In genomic region chr2:117017921-117018651, GRCm38 (mm10) we compare ENCODE assay signal across 9 mouse cellular contexts.
A peak's percentile ranks its signal among the peaks of the same experiment; 100 is the strongest.
DNase-seq lines count a peak whose midpoint lies in the region; ATAC-seq lines count a peak whose summit lies in the region.
"Had no signal": no experiment of that assay in that cellular context is flagged by ENCODE, and none has a peak within 500 bp of the region (broad histone marks: within the 10 kb centered on the region; RNA-seq: fewer than 3 reads in every experiment).

No protein-coding gene starts in this region.

- ATAC-seq in neural tube, embryonic 11.5 days (ENCODE audit: insufficient read depth, low FRiP score, low TSS enrichment): no peak
- ATAC-seq in neural tube, embryonic 15.5 days (ENCODE audit: low FRiP score): no peak

- peak overlapping the region; percentile 35; the same call in 1 of the 2 replicates for H3K27ac ChIP-seq in neural tube, embryonic 11.5 days (ENCODE audit: low read depth, low read length)
- no peak overlapping the region for H3K27ac ChIP-seq in neural tube, embryonic 15.5 days (replicated peaks)
- H3K27ac ChIP-seq: neural tube, embryonic 13.5 days had no signal

- no peak for DNase-seq in neural tube, embryonic 11.5 days (ENCODE audit: low spot score)
- DNase-seq in embryo, embryonic 11 days: peak; percentile 47
- DNase-seq in heart, adult 9 months (ENCODE audit: low spot score in 2 of 2): peak; percentile 81 to 85
- DNase-seq in layer of hippocampus, adult 18-20 months (ENCODE audit: low spot score in 2 of 2): peak; percentile 50 to 65
- DNase-seq in lung, postnatal 25 days (ENCODE audit: low spot score): peak; percentile 25
- DNase-seq in testis, postnatal 10 days (ENCODE audit: low spot score): peak; percentile 45
- no peak for DNase-seq in thymus, postnatal 10 days (ENCODE audit: low spot score in 2 of 2)

- H3K36me3 ChIP-seq in neural tube, embryonic 11.5 days (ENCODE audit: control insufficient read depth, insufficient read depth, low read length): no peaks in the 10 kb centered on the region
- no peaks in the 10 kb centered on the region for H3K36me3 ChIP-seq in neural tube, embryonic 15.5 days
- H3K36me3 ChIP-seq: neural tube, embryonic 13.5 days had no signal

- no peak overlapping the region for H3K4me3 ChIP-seq in neural tube, embryonic 11.5 days (ENCODE audit: low read depth, low read length)
- H3K4me3 ChIP-seq in neural tube, embryonic 15.5 days (replicated peaks): no peak overlapping the region
- H3K4me3 ChIP-seq: neural tube, embryonic 13.5 days had no signal

- no peak overlapping the region for H3K9ac ChIP-seq in neural tube, embryonic 11.5 days (ENCODE audit: low read length)
- no peak overlapping the region for H3K9ac ChIP-seq in neural tube, embryonic 15.5 days (replicated peaks)
- H3K9ac ChIP-seq: neural tube, embryonic 13.5 days had no signal

- no peaks in the 10 kb centered on the region; the same call in 1 of the 2 replicates for H3K4me1 ChIP-seq in neural tube, embryonic 11.5 days (ENCODE audit: control insufficient read depth, insufficient read depth, low read length)
- 0 out of 2 replicates have a peak, but pooled peaks cover 2% of the 10 kb centered on the region for H3K4me1 ChIP-seq in neural tube, embryonic 15.5 days

- H3K4me2 ChIP-seq in neural tube, embryonic 11.5 days (ENCODE audit: low read depth): no peak overlapping the region
- H3K4me2 ChIP-seq in neural tube, embryonic 15.5 days: no peak overlapping the region
- H3K4me2 ChIP-seq: neural tube, embryonic 13.5 days had no signal

- WGBS in neural tube, embryonic 11.5 days: 61% methylated on average over 12 of the region's 12 CpGs
- 62% methylated on average over 12 of the region's 12 CpGs for WGBS in neural tube, embryonic 15.5 days

- no peaks in the 10 kb centered on the region for H3K27me3 ChIP-seq in neural tube, embryonic 11.5 days (ENCODE audit: control insufficient read depth, insufficient read depth, low read length)
- H3K27me3 ChIP-seq in neural tube, embryonic 15.5 days (replicated peaks): no peaks in the 10 kb centered on the region
- H3K27me3 ChIP-seq: neural tube, embryonic 13.5 days had no signal

- no peaks in the 10 kb centered on the region for H3K9me3 ChIP-seq in neural tube, embryonic 11.5 days (ENCODE audit: control insufficient read depth, low read length)
- no peaks in the 10 kb centered on the region for H3K9me3 ChIP-seq in neural tube, embryonic 15.5 days (replicated peaks)
- H3K9me3 ChIP-seq: neural tube, embryonic 13.5 days had no signal

Comparison
In these comparisons a context has a peak if more than half of its experiments do, and no peak if none do; other contexts are left out.
1. DNase-seq: peak in embryo, embryonic 11 days (single experiment), heart, adult 9 months (2 of 2), layer of hippocampus, adult 18-20 months (2 of 2), lung, postnatal 25 days (single experiment) and testis, postnatal 10 days (single experiment); none in neural tube, embryonic 11.5 days (single experiment) and thymus, postnatal 10 days (0 of 2).